Mouse (Mus musculus): Measurements from ENCODE around the gene Polr3k.

The Polr3k gene

GRCm38 (mm10) chr2:181863791-181864535, at the start of gene Polr3k:
TSS of gene Polr3k (plus strand) at chr2:181864337.
- DNase-seq (ENCODE audit: low read depth): peak; percentile 95

GRCm38 (mm10) chr2:181829032-181829650, 35.0 kb upstream of the Polr3k start:
- no peak for DNase-seq (ENCODE audit: low read depth)

- DNase-seq (ENCODE audit: low read depth): no peak
These were observed 31.4 kb upstream of the Polr3k start for GRCm38 (mm10) chr2:181832745-181833144.

GRCm38 (mm10) chr2:181837372-181838292, 26.5 kb upstream of the Polr3k start, which contains the start of gene Pcmtd2:
TSS of gene Pcmtd2 (plus strand) at chr2:181837854.
- peak; percentile 77 for DNase-seq (ENCODE audit: low read depth)

GRCm38 (mm10) chr2:181838293-181838680, 25.9 kb upstream of the Polr3k start:
- DNase-seq (ENCODE audit: low read depth): no peak

- no peak for DNase-seq (ENCODE audit: low read depth)
These were observed 18.3 kb upstream of the Polr3k start for GRCm38 (mm10) chr2:181845709-181846394.

- DNase-seq (ENCODE audit: low read depth): no peak
These were observed 361 bp downstream of the Polr3k start for GRCm38 (mm10) chr2:181864536-181864860.

GRCm38 (mm10) chr2:181866931-181867330, 2.8 kb downstream of the Polr3k start:
- peak; percentile 34 for DNase-seq (ENCODE audit: low read depth)

- no peak for DNase-seq (ENCODE audit: low read depth)
These were observed 6.9 kb downstream of the Polr3k start for GRCm38 (mm10) chr2:181871039-181871438.

- DNase-seq (ENCODE audit: low read depth): no peak
These were observed 14.8 kb downstream of the Polr3k start for GRCm38 (mm10) chr2:181878903-181879302.

GRCm38 (mm10) chr2:181883022-181883749, 19.0 kb downstream of the Polr3k start:
- no peak for DNase-seq (ENCODE audit: low read depth)

- peak; percentile 3 for DNase-seq (ENCODE audit: low read depth)
These were observed 53.7 kb downstream of the Polr3k start for GRCm38 (mm10) chr2:181917861-181918260.

GRCm38 (mm10) chr2:181918501-181918900, 54.4 kb downstream of the Polr3k start:
- DNase-seq (ENCODE audit: low read depth): peak; percentile 17
